Mouse (Mus musculus) bone marrow macrophage, adult 2 months (primary cell): ENCODE measurements around the gene Gtf2a1l.

Experiments
- CTCF ChIP-seq: IDR thresholded peaks from 2 replicates; pipeline ENCODE4 v1.5.1; 2012; ENCODE audit warnings: low read depth, mild to moderate bottlenecking, low read length, moderate library complexity
- POLR2A ChIP-seq: IDR thresholded peaks from 2 replicates; pipeline ENCODE4 v1.6.1; 2012; ENCODE audit warnings: mild to moderate bottlenecking, low read depth, low read length, borderline replicate concordance

- no peak for TF ChIP-seq POLR2A
- no peak for TF ChIP-seq CTCF
Observed at GRCm38 (mm10) chr17:88758003-88758437, 89.6 kb downstream of the Gtf2a1l start.
